Mouse (Mus musculus) pancreas, adult 10 weeks (tissue): ENCODE data around the gene Hjurp. TPM values are rescaled to one million over a fixed set of nuclear protein-coding genes. Genes with fewer than 3 reads are reported as not detected.

Experiments
- polyA plus RNA-seq: library from polyadenylated mRNA; stranded (reverse); fragments of 350-450 nt; fragmentation: Illumina TruSeq; extraction: RNeasy Lipid Tissue Mini Kit (QIAGEN cat#74804); gene quantifications from one replicate; pipeline ENCODE4 v1.2.3, GENCODE M21; 2015; ENCODE audit warnings: low read depth, low replicate concordance; ENCODE audit not compliant: insufficient read depth

The Hjurp gene
- polyA plus RNA-seq, result 15.3 TPM

GRCm38 (mm10) chr1:88277098-88277817 is at the start of gene Hjurp, which contains the start of gene Trpm8:
Hjurp (minus strand) TSS chr1:88277633.
Trpm8 (plus strand) TSS chr1:88277661.

GRCm38 (mm10) chr1:88226670-88227379 is 50.6 kb downstream of the Hjurp start, which contains the start of gene Mroh2a:
Mroh2a (plus strand) TSS chr1:88226986.

Other genes starting within 250 kb of the Hjurp start
- not detected for gene Ugt1a10, start 222.2 kb downstream of the Hjurp start, polyA plus RNA-seq
- gene Ugt1a9, start 206.8 kb downstream of the Hjurp start, polyA plus RNA-seq, result not detected
- gene Ugt1a8, start 189.8 kb downstream of the Hjurp start, polyA plus RNA-seq, result not detected
- 3.9 TPM for gene Ugt1a7c, start 182.6 kb downstream of the Hjurp start, polyA plus RNA-seq
- 0.89 TPM for gene Ugt1a6b, start 174.4 kb downstream of the Hjurp start, polyA plus RNA-seq
- gene Ugt1a6a, start 142.8 kb downstream of the Hjurp start, polyA plus RNA-seq, result 5.5 TPM
- not detected for gene Ugt1a5, start 111.6 kb downstream of the Hjurp start, polyA plus RNA-seq
- gene Ugt1a2, start 77.0 kb downstream of the Hjurp start, polyA plus RNA-seq, result not detected
- not detected for gene Dnajb3, start 71.9 kb downstream of the Hjurp start, polyA plus RNA-seq
- not detected for gene Ugt1a1, start 65.7 kb downstream of the Hjurp start, polyA plus RNA-seq
- gene Mroh2a, start 50.6 kb downstream of the Hjurp start, polyA plus RNA-seq, result 0.98 TPM
- gene Trpm8, start within 50 bp of the Hjurp start, polyA plus RNA-seq, result not detected
- not detected for gene Spp2, start 129.3 kb upstream of the Hjurp start, polyA plus RNA-seq
- not detected for gene Glrp1, start 232.4 kb upstream of the Hjurp start, polyA plus RNA-seq